Comparison of ENCODE assay signal across 21 mouse cellular contexts in the genomic region with DNA sequence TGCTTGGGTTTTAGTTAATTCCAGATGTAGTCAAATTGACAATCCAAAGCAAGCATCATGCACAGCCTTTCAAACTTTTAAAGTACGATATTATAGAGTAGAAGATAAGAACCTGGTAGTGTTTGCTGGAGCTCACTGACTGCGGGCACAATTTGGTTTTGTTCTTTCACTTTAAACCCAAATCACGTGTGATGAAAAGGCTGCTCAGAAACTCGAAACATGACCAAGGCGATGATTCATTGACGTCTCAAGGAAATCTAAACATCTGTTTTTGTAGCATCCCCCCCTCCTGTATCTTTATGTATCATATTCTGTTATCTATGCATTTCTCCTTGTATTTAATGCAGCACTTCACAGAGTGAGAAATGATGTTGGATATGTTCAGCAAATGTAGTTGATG. TPM values are rescaled to one million over a fixed set of nuclear protein-coding genes. Genes with fewer than 3 reads are reported as not detected.
A peak's percentile ranks its signal among the peaks of the same experiment; 100 is the strongest.
DNase-seq lines count a peak whose midpoint lies in the region; ATAC-seq and TF ChIP-seq lines count a peak whose summit lies in the region.
"Had no signal": no experiment of that assay in that cellular context is flagged by ENCODE, and none has a peak within 500 bp of the region (broad histone marks: within the 10 kb centered on the region; RNA-seq: fewer than 3 reads in every experiment).

No protein-coding gene starts in this region.

- no peak for ATAC-seq in forebrain, embryonic 15.5 days (replicated peaks)
- ATAC-seq in forebrain, embryonic 13.5 days: no peak
- no peak for ATAC-seq in kidney, embryonic 14.5 days (ENCODE audit: low FRiP score, low TSS enrichment)
- ATAC-seq: intestine, embryonic 15.5 days; Patski had no signal

- H3K79me2 ChIP-seq in C2C12 (ENCODE audit: control insufficient read depth, insufficient read depth): no peaks in the 10 kb centered on the region

- H3K79me3 ChIP-seq in C2C12 (ENCODE audit: low read depth): no peaks in the 10 kb centered on the region

- H3K36me3 ChIP-seq in forebrain, embryonic 15.5 days: no peaks in the 10 kb centered on the region
- no peaks in the 10 kb centered on the region for H3K36me3 ChIP-seq in forebrain, embryonic 13.5 days (ENCODE audit: poor library complexity, severe bottlenecking)
- H3K36me3 ChIP-seq in C2C12 (ENCODE audit: control insufficient read depth, insufficient read depth): no peaks in the 10 kb centered on the region
- H3K36me3 ChIP-seq in kidney, embryonic 14.5 days (ENCODE audit: control insufficient read depth, insufficient read depth, low read length): no peaks in the 10 kb centered on the region
- H3K36me3 ChIP-seq: embryonic facial prominence, embryonic 12.5 days; forebrain, embryonic 12.5 days; hindbrain, embryonic 12.5 days; intestine, embryonic 15.5 days had no signal

- H3K4me3 ChIP-seq in forebrain, embryonic 15.5 days: no peak overlapping the region
- H3K4me3 ChIP-seq in forebrain, embryonic 13.5 days: no peak overlapping the region
- no peak overlapping the region for H3K4me3 ChIP-seq in C2C12 (ENCODE audit: insufficient read depth, poor library complexity, severe bottlenecking)
- H3K4me3 ChIP-seq in kidney, embryonic 14.5 days (ENCODE audit: low read length): no peak overlapping the region
- H3K4me3 ChIP-seq: embryonic facial prominence, embryonic 12.5 days; forebrain, embryonic 12.5 days; hindbrain, embryonic 12.5 days; intestine, embryonic 15.5 days had no signal

- 0 out of 2 replicates have a peak overlapping the region, but pooled peaks have one; percentile 12 for H3K27ac ChIP-seq in forebrain, embryonic 15.5 days (replicated peaks)
- no peak overlapping the region for H3K27ac ChIP-seq in forebrain, embryonic 13.5 days
- no peak overlapping the region for H3K27ac ChIP-seq in kidney, embryonic 14.5 days (ENCODE audit: low read depth, low read length)
- H3K27ac ChIP-seq: embryonic facial prominence, embryonic 12.5 days; forebrain, embryonic 12.5 days; hindbrain, embryonic 12.5 days; intestine, embryonic 15.5 days had no signal

- no peak for TF ChIP-seq CTCF in C2C12 (IDR thresholded peaks at IDR 0.05; ENCODE audit: control insufficient read depth, insufficient read depth, insufficient read length)

- DNase-seq in T-cell, adult 2 months (ENCODE audit: low spot score): peak; percentile 49
- peak; percentile 64 for DNase-seq in naive thymus-derived CD4-positive, alpha-beta T cell, adult 2 months (ENCODE audit: low read depth)
- no peak for DNase-seq in thymus, postnatal 36 days
- DNase-seq: adrenal gland, postnatal 10 days; cerebellum, adult 11 months; cerebellum, adult 8-10 months; cerebellum, postnatal 25 days; gastrocnemius, postnatal 36 days; heart, adult 11 months; heart, postnatal 10 days; heart, postnatal 4 days had no signal

- no peak overlapping the region for H3ac ChIP-seq in C2C12 (ENCODE audit: control insufficient read depth, insufficient read length, low read depth)

- no peak overlapping the region for H3K4me2 ChIP-seq in forebrain, embryonic 15.5 days (replicated peaks)
- no peak overlapping the region for H3K4me2 ChIP-seq in forebrain, embryonic 13.5 days
- no peak overlapping the region for H3K4me2 ChIP-seq in kidney, embryonic 14.5 days (replicated peaks; ENCODE audit: low read depth, low read length)
- H3K4me2 ChIP-seq: embryonic facial prominence, embryonic 12.5 days; forebrain, embryonic 12.5 days; hindbrain, embryonic 12.5 days; intestine, embryonic 15.5 days had no signal

- no peaks in the 10 kb centered on the region for H3K4me1 ChIP-seq in forebrain, embryonic 15.5 days
- H3K4me1 ChIP-seq in forebrain, embryonic 13.5 days: no peaks in the 10 kb centered on the region
- H3K4me1 ChIP-seq in kidney, embryonic 14.5 days (ENCODE audit: control insufficient read depth, insufficient read depth, low read length): no peaks in the 10 kb centered on the region
- H3K4me1 ChIP-seq: embryonic facial prominence, embryonic 12.5 days; forebrain, embryonic 12.5 days; hindbrain, embryonic 12.5 days; intestine, embryonic 15.5 days had no signal

- no peaks in the 10 kb centered on the region for H3K9me3 ChIP-seq in forebrain, embryonic 15.5 days
- no peaks in the 10 kb centered on the region for H3K9me3 ChIP-seq in forebrain, embryonic 13.5 days (replicated peaks)
- no peaks in the 10 kb centered on the region for H3K9me3 ChIP-seq in kidney, embryonic 14.5 days (ENCODE audit: control insufficient read depth, low read length)
- H3K9me3 ChIP-seq: embryonic facial prominence, embryonic 12.5 days; forebrain, embryonic 12.5 days; hindbrain, embryonic 12.5 days; intestine, embryonic 15.5 days had no signal

- H3K9ac ChIP-seq in forebrain, embryonic 15.5 days (replicated peaks): no peak overlapping the region
- no peak overlapping the region for H3K9ac ChIP-seq in forebrain, embryonic 13.5 days
- no peak overlapping the region for H3K9ac ChIP-seq in kidney, embryonic 14.5 days (ENCODE audit: low read depth, low read length)
- H3K9ac ChIP-seq: embryonic facial prominence, embryonic 12.5 days; forebrain, embryonic 12.5 days; hindbrain, embryonic 12.5 days; intestine, embryonic 15.5 days had no signal

- 76% methylated on average over 6 of the region's 6 CpGs for WGBS in forebrain, embryonic 15.5 days
- 80% methylated on average over 6 of the region's 6 CpGs for WGBS in forebrain, embryonic 13.5 days
- WGBS in kidney, embryonic 14.5 days: 86% methylated on average over 6 of the region's 6 CpGs

- no peaks in the 10 kb centered on the region for H3K27me3 ChIP-seq in forebrain, embryonic 15.5 days
- H3K27me3 ChIP-seq in forebrain, embryonic 13.5 days: no peaks in the 10 kb centered on the region
- no peaks in the 10 kb centered on the region for H3K27me3 ChIP-seq in C2C12 (ENCODE audit: control insufficient read depth, insufficient read depth, insufficient read length)
- H3K27me3 ChIP-seq in kidney, embryonic 14.5 days (ENCODE audit: control insufficient read depth, insufficient read depth, low read length): no peaks in the 10 kb centered on the region
- H3K27me3 ChIP-seq: CH12.LX; embryonic facial prominence, embryonic 12.5 days; forebrain, embryonic 12.5 days; hindbrain, embryonic 12.5 days; intestine, embryonic 15.5 days; Patski had no signal

TF ChIP-seq in C2C12, 6 proteins besides CTCF, POLR2A, EP300 and RAD21:
- TF ChIP-seq MYOD1 (IDR thresholded peaks at IDR 0.05; ENCODE audit: control insufficient read depth, insufficient read length, low read depth) (no peak), USF1 (IDR thresholded peaks at IDR 0.05; ENCODE audit: low read depth) (peak; percentile 52)

RNA-seq across cellular contexts. Expression of a gene that starts 49.4 kb away (rescaled TPM):
- 2.5 and 3.0 TPM in 2 replicates for polyA plus RNA-seq in forebrain, embryonic 15.5 days (2015; fragmentation: Nextera tagmentation; extraction: Ambion mirVana)
- polyA plus RNA-seq in forebrain, embryonic 13.5 days (2015; fragmentation: Nextera tagmentation; extraction: Ambion mirVana): 2.2 and 2.8 TPM in 2 replicates
- 4.4 TPM for polyA plus RNA-seq in C2C12 (2012; fragmentation: generic; extraction: Trizol)
- 4.4 and 4.6 TPM in 2 replicates for polyA plus RNA-seq in kidney, embryonic 14.5 days (2014; fragmentation: Nextera tagmentation; extraction: Ambion mirVana)

Comparison
In these comparisons a context has a peak if more than half of its experiments do, and no peak if none do; other contexts are left out.
1. DNase-seq: peak in T-cell, adult 2 months (single experiment) and naive thymus-derived CD4-positive, alpha-beta T cell, adult 2 months (single experiment); none in thymus, postnatal 36 days (0 of 2).